22 mouse cellular contexts compared by ENCODE assay signal in the genomic region with DNA sequence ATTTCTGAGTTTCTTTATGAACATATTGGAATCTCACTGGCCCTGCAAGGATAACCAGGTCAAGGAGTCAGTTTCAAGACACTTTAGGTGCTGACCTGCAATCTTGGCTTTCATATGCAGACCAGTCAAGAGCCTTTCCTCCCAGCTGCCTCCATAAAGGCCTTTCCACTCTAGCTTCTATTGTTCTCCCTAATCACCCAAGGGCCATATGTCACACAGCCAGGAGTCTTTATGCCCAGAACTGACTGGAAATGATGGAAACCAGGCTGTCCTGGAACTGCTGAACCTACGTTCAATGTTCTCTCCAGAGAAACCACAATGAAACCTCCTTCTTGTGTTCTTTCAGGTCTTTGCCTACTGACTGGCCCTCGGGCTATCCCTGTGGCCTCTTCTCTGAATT.
DNase-seq lines count a peak whose midpoint lies in the region; ATAC-seq lines count a peak whose summit lies in the region.
"Had no signal": no experiment of that assay in that cellular context is flagged by ENCODE, and none has a peak within 500 bp of the region (broad histone marks: within the 10 kb centered on the region; RNA-seq: fewer than 3 reads in every experiment).

No protein-coding gene starts in this region.

- DNase-seq in embryo, embryonic 10 days (ENCODE audit: low spot score), result peak; percentile 37
- no peak for DNase-seq in embryo, embryonic 9.5 days (ENCODE audit: extremely low spot score)
- peak; percentile 53 for DNase-seq in neural tube, embryonic 11.5 days (ENCODE audit: low spot score)
- DNase-seq in neural tube, embryonic 10.5 days (ENCODE audit: extremely low spot score, low spot score), result no peak
- DNase-seq in midbrain, embryonic 14.5 days, result no peak
- peak; percentile 61 for DNase-seq in retina, postnatal 1 day
- DNase-seq in kidney, postnatal 25 days, result no peak
- DNase-seq: cerebellum, adult 18-20 months; cerebellum, postnatal 25 days; gastrocnemius, adult 2 months; heart, postnatal 14 days; kidney, adult 8-10 months; kidney, postnatal 36 days; lung, adult 18-20 months; lung, postnatal 14 days; thymus, postnatal 4 days had no signal

- peak; percentile 67 for ATAC-seq in neural tube, embryonic 11.5 days (ENCODE audit: insufficient read depth, low FRiP score, low TSS enrichment)
- ATAC-seq in midbrain, embryonic 14.5 days (ENCODE audit: low FRiP score, low TSS enrichment), result no peak
- ATAC-seq in kidney, embryonic 16.5 days (ENCODE audit: low FRiP score, low TSS enrichment), result no peak
- ATAC-seq: forebrain, embryonic 16.5 days; inflammation-experienced regulatory T-cells, adult 6 months had no signal

- H3K4me3 ChIP-seq in neural tube, embryonic 11.5 days (ENCODE audit: low read depth, low read length), result no peak overlapping the region
- no peak overlapping the region for H3K4me3 ChIP-seq in midbrain, embryonic 14.5 days (replicated peaks; ENCODE audit: low read depth, low read length)
- H3K4me3 ChIP-seq in kidney, embryonic 16.5 days (ENCODE audit: low read length), result no peak overlapping the region
- H3K4me3 ChIP-seq: gastrocnemius, adult 2 months; heart, embryonic 12.5 days; limb, embryonic 10.5 days; myocyte had no signal

- peaks cover 2% of the 10 kb centered on the region; the same call in 1 of the 2 replicates for H3K4me1 ChIP-seq in neural tube, embryonic 11.5 days (ENCODE audit: control insufficient read depth, insufficient read depth, low read length)
- H3K4me1 ChIP-seq in midbrain, embryonic 14.5 days (ENCODE audit: control insufficient read depth, insufficient read depth, low read length), result peaks cover 27% of the 10 kb centered on the region
- H3K4me1 ChIP-seq in kidney, embryonic 16.5 days (ENCODE audit: insufficient read depth, low read length), result no peaks in the 10 kb centered on the region
- H3K4me1 ChIP-seq: heart, embryonic 12.5 days; limb, embryonic 10.5 days had no signal

- H3K27ac ChIP-seq in neural tube, embryonic 11.5 days (ENCODE audit: low read depth, low read length), result peak overlapping the region; percentile 55
- H3K27ac ChIP-seq in midbrain, embryonic 14.5 days (replicated peaks; ENCODE audit: low read depth, low read length), result peak overlapping the region; percentile 33; the same call in 1 of the 2 replicates
- H3K27ac ChIP-seq in kidney, embryonic 16.5 days (ENCODE audit: low read length), result no peak overlapping the region
- H3K27ac ChIP-seq: gastrocnemius, adult 2 months; limb, embryonic 10.5 days had no signal

- H3K9ac ChIP-seq in neural tube, embryonic 11.5 days (ENCODE audit: low read length), result no peak overlapping the region
- H3K9ac ChIP-seq in midbrain, embryonic 14.5 days (replicated peaks; ENCODE audit: low read length), result no peak overlapping the region
- no peak overlapping the region for H3K9ac ChIP-seq in kidney, embryonic 16.5 days (replicated peaks; ENCODE audit: low read length)
- H3K9ac ChIP-seq: heart, embryonic 12.5 days had no signal

- H3K27me3 ChIP-seq in neural tube, embryonic 11.5 days (ENCODE audit: control insufficient read depth, insufficient read depth, low read length), result no peaks in the 10 kb centered on the region
- no peaks in the 10 kb centered on the region for H3K27me3 ChIP-seq in midbrain, embryonic 14.5 days (ENCODE audit: control insufficient read depth, insufficient read depth, low read length)
- H3K27me3 ChIP-seq in kidney, embryonic 16.5 days (ENCODE audit: insufficient read depth, low read length), result no peaks in the 10 kb centered on the region
- H3K27me3 ChIP-seq: heart, embryonic 12.5 days had no signal

- 27% methylated on average over 2 of the region's 2 CpGs for WGBS in neural tube, embryonic 11.5 days
- 53% methylated on average over 2 of the region's 2 CpGs for WGBS in midbrain, embryonic 14.5 days
- 56% methylated on average over 2 of the region's 2 CpGs for WGBS in kidney, embryonic 16.5 days

- no peaks in the 10 kb centered on the region for H3K36me3 ChIP-seq in neural tube, embryonic 11.5 days (ENCODE audit: control insufficient read depth, insufficient read depth, low read length)
- no peaks in the 10 kb centered on the region for H3K36me3 ChIP-seq in midbrain, embryonic 14.5 days (ENCODE audit: control insufficient read depth, insufficient read depth, low read length)
- H3K36me3 ChIP-seq in kidney, embryonic 16.5 days (ENCODE audit: insufficient read depth, low read length), result no peaks in the 10 kb centered on the region
- H3K36me3 ChIP-seq: heart, embryonic 12.5 days; limb, embryonic 10.5 days had no signal

- H3K9me3 ChIP-seq in neural tube, embryonic 11.5 days (ENCODE audit: control insufficient read depth, low read length), result no peaks in the 10 kb centered on the region
- no peaks in the 10 kb centered on the region for H3K9me3 ChIP-seq in midbrain, embryonic 14.5 days (ENCODE audit: control insufficient read depth, low read length)
- no peaks in the 10 kb centered on the region for H3K9me3 ChIP-seq in kidney, embryonic 16.5 days (ENCODE audit: low read length)
- H3K9me3 ChIP-seq: heart, embryonic 12.5 days; limb, embryonic 10.5 days had no signal

- H3K4me2 ChIP-seq in neural tube, embryonic 11.5 days (ENCODE audit: low read depth), result no peak overlapping the region
- no peak overlapping the region for H3K4me2 ChIP-seq in midbrain, embryonic 14.5 days (ENCODE audit: low read length)
- H3K4me2 ChIP-seq in kidney, embryonic 16.5 days (replicated peaks; ENCODE audit: low read depth, low read length), result no peak overlapping the region
- H3K4me2 ChIP-seq: heart, embryonic 12.5 days had no signal

Comparison
In these comparisons a context has a peak if more than half of its experiments do, and no peak if none do; other contexts are left out.
1. DNase-seq: peak in embryo, embryonic 10 days (single experiment), neural tube, embryonic 11.5 days (single experiment) and retina, postnatal 1 day (single experiment); none in embryo, embryonic 9.5 days (single experiment), neural tube, embryonic 10.5 days (single experiment), midbrain, embryonic 14.5 days (single experiment) and kidney, postnatal 25 days (0 of 2).